Mouse (Mus musculus) intestine, embryonic 15.5 days (tissue): ENCODE data around the gene Tmem108. TPM values are rescaled to one million over a fixed set of nuclear protein-coding genes. Genes with fewer than 3 reads are reported as not detected.

Experiments used
- ATAC-seq: fragments of 200-750 bp; cut with Nextera tagmentation; 2 replicates; pipeline ENCODE4 v1.8.0; 2017; ENCODE audit warnings: moderate TSS enrichment, moderate library complexity
- H3K27ac ChIP-seq: fragments of 300-500 bp; sonication (generic); 2 replicates; pipeline ENCODE4 v1.5.1; 2015; ENCODE audit warnings: mild to moderate bottlenecking, inconsistent platforms
- H3K27me3 ChIP-seq: fragments of 300-500 bp; sonication (generic); replicated peaks from 2 replicates; pipeline ENCODE4 v1.6.1; 2015; ENCODE audit warnings: inconsistent platforms
- H3K36me3 ChIP-seq: fragments of 300-500 bp; sonication (generic); 2 replicates; pipeline ENCODE4 v1.6.1; 2015; ENCODE audit warnings: inconsistent platforms
- H3K4me1 ChIP-seq: fragments of 300-500 bp; sonication (generic); replicated peaks from 2 replicates; pipeline ENCODE4 v1.6.1; 2015; ENCODE audit warnings: inconsistent platforms
- H3K4me2 ChIP-seq: fragments of 300-500 bp; sonication (generic); replicated peaks from 2 replicates; pipeline ENCODE4 v1.6.1; 2015; ENCODE audit warnings: mild to moderate bottlenecking, inconsistent platforms
- H3K4me3 ChIP-seq: fragments of 300-500 bp; sonication (generic); replicated peaks from 2 replicates; pipeline ENCODE4 v1.5.1; 2015; ENCODE audit warnings: inconsistent platforms
- H3K9ac ChIP-seq: fragments of 300-500 bp; sonication (generic); 2 replicates; pipeline ENCODE4 v1.6.1; 2015; ENCODE audit warnings: inconsistent platforms
- H3K9me3 ChIP-seq: fragments of 300-500 bp; sonication (generic); 2 replicates; pipeline ENCODE4 v1.6.1; 2016; ENCODE audit warnings: inconsistent platforms
- WGBS: fragments of 180-500 bp; shearing (Covaris S2); methylation state at CpG from one replicate; pipeline ENCODE4 v1.1.7; 2015; 5-methylcytosine and 5-hydroxymethylcytosine counted together
- polyA plus RNA-seq: library from polyadenylated mRNA; unstranded; fragments of >200 nt; fragmentation: Nextera tagmentation; extraction: Ambion mirVana; gene quantifications from 2 replicates; pipeline ENCODE4 v1.2.1, GENCODE M21; 2015

Tmem108 gene
- polyA plus RNA-seq, 1 experiment from 2014 or later: 10.2 TPM

DNA sequence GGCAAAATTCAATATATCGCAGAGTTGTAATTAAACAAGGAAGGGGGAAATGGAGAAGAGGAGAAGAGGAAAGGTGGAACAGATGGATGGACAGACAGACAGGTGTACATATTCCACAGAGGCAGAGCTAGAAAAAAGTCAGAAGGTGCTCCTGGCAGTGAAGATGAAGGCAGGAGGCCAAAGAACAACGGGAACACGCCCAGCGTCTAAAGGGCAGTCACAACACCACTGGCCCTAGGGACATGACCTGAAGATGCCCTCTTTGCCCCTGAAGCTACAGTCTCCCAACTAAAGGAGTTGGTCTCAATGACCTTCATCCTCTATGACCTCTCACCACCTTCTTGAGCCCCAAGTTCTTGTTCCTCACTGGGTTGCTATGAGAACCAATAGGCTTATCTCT is 46.3 kb downstream of the Tmem108 start:
- Histone ChIP-seq H3K9me3 (no peaks in the 10 kb centered on the region), H3K27me3 (no peaks in the 10 kb centered on the region), H3K4me2 (no peak overlapping the region), H3K36me3 (no peaks in the 10 kb centered on the region), H3K9ac (no peak overlapping the region), H3K4me3 (no peak overlapping the region), H3K4me1 (no peaks in the 10 kb centered on the region), H3K27ac (no peak overlapping the region)
- WGBS: 96% methylated on average over 4 of the region's 4 CpGs
- no peak for ATAC-seq

- no peaks in the 10 kb centered on the region for H3K9me3 ChIP-seq
- H3K4me2 ChIP-seq: no peak overlapping the region
- H3K27me3 ChIP-seq: no peaks in the 10 kb centered on the region
- H3K4me3 ChIP-seq: no peak overlapping the region
- 68% methylated on average over 4 of the region's 4 CpGs for WGBS
- H3K9ac ChIP-seq: no peak overlapping the region
- ATAC-seq: no peak
- H3K27ac ChIP-seq: no peak overlapping the region
- no peaks in the 10 kb centered on the region for H3K36me3 ChIP-seq
- H3K4me1 ChIP-seq: no peaks in the 10 kb centered on the region
These were observed 48.4 kb downstream of the Tmem108 start for GRCm38 (mm10) chr9:103713230-103713629.

- Histone ChIP-seq H3K4me1 (no peaks in the 10 kb centered on the region), H3K9me3 (no peaks in the 10 kb centered on the region), H3K27me3 (no peaks in the 10 kb centered on the region), H3K27ac (no peak overlapping the region), H3K9ac (no peak overlapping the region), H3K4me3 (no peak overlapping the region), H3K36me3 (no peaks in the 10 kb centered on the region), H3K4me2 (no peak overlapping the region)
- WGBS: 68% methylated on average over 7 of the region's 7 CpGs
- ATAC-seq: no peak
These were observed 48.9 kb downstream of the Tmem108 start for GRCm38 (mm10) chr9:103712711-103713110.

GRCm38 (mm10) chr9:103709694-103710093 is 51.9 kb downstream of the Tmem108 start:
- H3K27me3 ChIP-seq: no peaks in the 10 kb centered on the region
- ATAC-seq: no peak
- H3K9ac ChIP-seq: no peak overlapping the region
- no peaks in the 10 kb centered on the region for H3K36me3 ChIP-seq
- H3K4me1 ChIP-seq: no peaks in the 10 kb centered on the region
- H3K4me2 ChIP-seq: no peak overlapping the region
- WGBS: 49% methylated on average over 3 of the region's 3 CpGs
- H3K27ac ChIP-seq: no peak overlapping the region
- no peaks in the 10 kb centered on the region for H3K9me3 ChIP-seq
- H3K4me3 ChIP-seq: no peak overlapping the region

DNA sequence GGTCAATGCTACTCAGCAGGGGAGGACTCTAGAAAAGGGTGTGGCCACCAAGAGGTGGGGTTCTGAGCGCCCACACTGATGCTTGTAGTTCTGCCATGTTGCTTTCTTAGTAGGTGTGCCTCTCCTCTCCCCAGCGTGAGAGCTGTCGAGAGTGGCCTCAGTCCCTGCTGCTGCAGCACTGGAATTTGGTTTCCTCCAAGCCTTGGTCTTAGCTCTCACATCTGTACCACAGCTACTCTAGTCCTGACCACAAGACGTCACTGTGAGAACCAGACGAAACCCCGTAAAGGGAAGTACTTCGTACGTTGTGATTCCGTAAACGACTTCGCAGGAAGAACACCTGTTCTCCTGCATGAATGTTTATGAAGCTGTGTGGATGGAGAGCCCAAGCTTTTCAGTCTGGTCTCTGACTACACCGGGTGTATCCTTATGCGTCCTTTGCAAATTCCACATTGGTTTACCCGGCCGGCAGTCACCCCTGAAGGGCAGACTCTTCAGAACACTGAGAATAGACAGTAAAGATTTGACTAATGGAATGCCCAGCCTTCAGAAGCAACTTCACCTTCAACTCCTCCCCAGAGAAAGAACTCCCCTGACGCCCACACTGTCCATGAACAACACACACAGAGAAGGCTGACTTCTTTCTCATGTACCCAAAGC is 53.0 kb downstream of the Tmem108 start:
- no peaks in the 10 kb centered on the region for H3K36me3 ChIP-seq
- WGBS: 58% methylated on average over 16 of the region's 16 CpGs
- no peaks in the 10 kb centered on the region for H3K4me1 ChIP-seq
- no peak overlapping the region for H3K4me3 ChIP-seq
- H3K9me3 ChIP-seq: no peaks in the 10 kb centered on the region
- no peak overlapping the region for H3K9ac ChIP-seq
- no peaks in the 10 kb centered on the region for H3K27me3 ChIP-seq
- no peak overlapping the region for H3K27ac ChIP-seq
- ATAC-seq: no peak
- H3K4me2 ChIP-seq: no peak overlapping the region

DNA sequence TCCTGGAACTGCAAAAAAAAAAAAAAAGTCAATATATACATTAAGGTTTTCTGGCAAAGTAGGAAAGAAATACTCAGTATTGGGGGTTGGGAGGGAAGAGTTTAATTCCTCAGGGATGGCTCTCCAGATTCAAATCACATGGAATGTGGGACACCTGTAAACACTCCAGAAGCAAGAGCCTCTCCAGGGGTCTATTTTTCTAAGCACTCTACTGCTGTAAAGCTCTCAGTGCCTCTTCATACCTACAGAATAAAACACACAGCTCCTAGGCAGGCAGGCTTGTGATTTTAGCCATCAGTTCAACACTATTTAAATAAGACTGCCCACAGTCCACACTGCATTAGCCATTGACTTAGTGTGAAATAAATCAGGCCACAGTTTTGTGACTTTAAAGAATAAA is 53.8 kb downstream of the Tmem108 start:
- Histone ChIP-seq H3K36me3 (no peaks in the 10 kb centered on the region), H3K9me3 (no peaks in the 10 kb centered on the region), H3K4me1 (no peaks in the 10 kb centered on the region), H3K4me2 (no peak overlapping the region), H3K27ac (no peak overlapping the region), H3K4me3 (no peak overlapping the region), H3K9ac (no peak overlapping the region), H3K27me3 (no peaks in the 10 kb centered on the region)
- ATAC-seq: no peak

DNA sequence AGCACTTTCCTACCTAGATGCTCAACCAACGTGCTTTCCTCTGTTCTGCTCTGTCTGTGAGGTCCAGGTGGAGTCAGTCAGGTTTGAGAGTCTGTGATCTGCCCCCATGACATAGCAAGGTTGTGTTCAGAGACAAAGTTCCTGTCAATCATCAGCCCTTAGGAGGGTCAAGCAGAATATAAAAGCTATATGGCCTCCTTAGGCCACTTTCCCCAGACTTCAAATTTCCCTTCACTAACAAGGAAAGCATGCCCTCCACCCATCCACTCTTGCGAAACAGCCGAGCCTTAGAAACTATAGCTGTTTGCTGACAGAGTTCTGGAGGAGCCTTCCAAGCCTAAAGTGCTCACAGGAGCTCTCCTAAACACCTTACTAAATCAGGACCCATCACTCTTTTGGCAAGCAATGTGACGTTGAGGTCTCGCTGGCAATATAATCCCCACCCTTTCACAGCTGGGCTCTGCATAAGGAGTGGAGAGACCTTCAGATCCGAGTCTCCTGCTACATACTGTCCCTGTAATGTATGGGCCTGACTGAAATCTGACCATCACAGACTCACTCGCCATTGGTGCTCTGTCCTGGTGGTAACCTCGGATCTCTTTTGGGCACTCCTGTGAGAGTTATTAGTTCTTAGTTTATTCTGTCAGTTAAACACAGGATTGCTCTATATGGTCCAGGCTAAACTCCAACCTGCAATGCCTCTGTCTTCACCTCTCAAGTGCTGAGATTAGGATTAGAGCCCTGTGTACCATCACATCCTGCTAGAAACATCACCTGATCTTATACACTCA is 54.4 kb downstream of the Tmem108 start:
- no peaks in the 10 kb centered on the region for H3K4me1 ChIP-seq
- no peak overlapping the region for H3K27ac ChIP-seq
- H3K36me3 ChIP-seq: no peaks in the 10 kb centered on the region
- ATAC-seq: no peak
- no peak overlapping the region for H3K9ac ChIP-seq
- no peak overlapping the region for H3K4me3 ChIP-seq
- no peaks in the 10 kb centered on the region for H3K27me3 ChIP-seq
- H3K9me3 ChIP-seq: no peaks in the 10 kb centered on the region
- 67% methylated on average over 8 of the region's 8 CpGs for WGBS
- no peak overlapping the region for H3K4me2 ChIP-seq

DNA sequence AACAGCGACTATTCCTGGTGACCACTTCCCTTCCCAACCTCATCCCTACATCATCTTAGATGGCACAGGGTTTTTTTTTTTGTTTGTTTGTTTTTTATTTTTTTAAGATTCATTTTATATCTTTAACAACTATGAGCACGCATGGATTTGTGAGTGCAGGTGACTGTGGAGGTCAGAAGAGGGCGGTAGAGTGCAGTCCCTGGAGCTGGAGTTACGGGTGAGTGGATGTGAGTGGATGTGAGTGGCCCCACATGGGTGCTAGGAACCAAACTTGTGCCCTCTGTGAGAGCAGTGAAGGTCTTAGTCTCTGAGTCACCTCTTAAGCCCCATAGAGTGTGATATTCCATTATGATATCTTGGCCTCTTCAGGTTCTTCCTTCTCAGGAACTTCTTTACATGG is 55.9 kb downstream of the Tmem108 start:
- WGBS: 93% methylated on average over 4 of the region's 4 CpGs
- ATAC-seq: no peak

GRCm38 (mm10) chr9:103703014-103703413 is 58.6 kb downstream of the Tmem108 start:
- Histone ChIP-seq H3K4me2 (no peak overlapping the region), H3K27ac (no peak overlapping the region), H3K27me3 (no peaks in the 10 kb centered on the region), H3K9me3 (no peaks in the 10 kb centered on the region), H3K4me3 (no peak overlapping the region), H3K36me3 (no peaks in the 10 kb centered on the region), H3K9ac (no peak overlapping the region), H3K4me1 (no peaks in the 10 kb centered on the region)
- WGBS: 88% methylated on average over 16 of the region's 16 CpGs
- ATAC-seq: no peak

More for the DNA sequence above, 55.9 kb downstream of the Tmem108 start:
- H3K9ac ChIP-seq: no peak overlapping the region
- H3K36me3 ChIP-seq: no peaks in the 10 kb centered on the region
- no peaks in the 10 kb centered on the region for H3K27me3 ChIP-seq
- H3K27ac ChIP-seq: no peak overlapping the region
- H3K4me1 ChIP-seq: no peaks in the 10 kb centered on the region
- no peaks in the 10 kb centered on the region for H3K9me3 ChIP-seq
- no peak overlapping the region for H3K4me3 ChIP-seq
- H3K4me2 ChIP-seq: no peak overlapping the region

- no peaks in the 10 kb centered on the region for H3K9me3 ChIP-seq
- 89% methylated on average over 5 of the region's 5 CpGs for WGBS
- ATAC-seq: no peak
- no peaks in the 10 kb centered on the region for H3K4me1 ChIP-seq
- H3K4me2 ChIP-seq: no peak overlapping the region
- H3K9ac ChIP-seq: no peak overlapping the region
- no peak overlapping the region for H3K27ac ChIP-seq
- no peaks in the 10 kb centered on the region for H3K36me3 ChIP-seq
- no peak overlapping the region for H3K4me3 ChIP-seq
- H3K27me3 ChIP-seq: no peaks in the 10 kb centered on the region
These were observed 59.2 kb downstream of the Tmem108 start for GRCm38 (mm10) chr9:103702452-103702851.

GRCm38 (mm10) chr9:103701448-103701847 is 60.2 kb downstream of the Tmem108 start:
- 78% methylated on average over 4 of the region's 4 CpGs for WGBS
- ATAC-seq: no peak
- H3K9ac ChIP-seq: no peak overlapping the region

GRCm38 (mm10) chr9:103700240-103700639 is 61.4 kb downstream of the Tmem108 start:
- H3K27me3 ChIP-seq: no peaks in the 10 kb centered on the region
- H3K27ac ChIP-seq: no peak overlapping the region
- H3K36me3 ChIP-seq: no peaks in the 10 kb centered on the region
- no peak for ATAC-seq
- H3K4me2 ChIP-seq: no peak overlapping the region
- H3K4me3 ChIP-seq: no peak overlapping the region
- 93% methylated on average over 1 of the region's 1 CpGs for WGBS
- H3K9me3 ChIP-seq: no peaks in the 10 kb centered on the region
- no peak overlapping the region for H3K9ac ChIP-seq
- H3K4me1 ChIP-seq: no peaks in the 10 kb centered on the region

More at GRCm38 (mm10) chr9:103701448-103701847, 60.2 kb downstream of the Tmem108 start:
- Histone ChIP-seq H3K27me3 (no peaks in the 10 kb centered on the region), H3K9me3 (no peaks in the 10 kb centered on the region), H3K4me3 (no peak overlapping the region), H3K27ac (no peak overlapping the region), H3K4me1 (no peaks in the 10 kb centered on the region), H3K36me3 (no peaks in the 10 kb centered on the region), H3K4me2 (no peak overlapping the region)

DNA sequence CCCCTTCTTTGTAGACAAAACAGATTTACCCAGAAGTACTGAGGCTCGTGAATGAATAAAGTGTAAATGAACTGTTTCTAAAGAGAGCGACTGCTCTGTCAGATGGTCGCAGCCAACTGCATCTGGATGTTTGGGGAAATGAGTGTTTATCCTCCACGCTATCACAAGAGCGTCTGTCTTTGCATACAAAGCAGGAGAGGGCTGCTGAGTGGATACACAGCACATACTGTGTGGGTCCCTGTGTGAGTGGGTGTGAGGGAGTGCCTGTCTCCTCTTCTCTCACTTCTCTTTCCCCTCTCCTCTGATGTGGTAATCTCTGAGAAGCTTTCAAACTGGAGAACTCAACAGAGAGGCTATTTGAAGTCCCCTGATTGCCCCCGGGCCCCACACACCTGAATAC is 64.7 kb downstream of the Tmem108 start:
- Histone ChIP-seq H3K9me3 (no peaks in the 10 kb centered on the region), H3K27ac (no peak overlapping the region), H3K4me1 (no peaks in the 10 kb centered on the region), H3K4me2 (no peak overlapping the region), H3K9ac (no peak overlapping the region), H3K4me3 (no peak overlapping the region), H3K27me3 (no peaks in the 10 kb centered on the region), H3K36me3 (no peaks in the 10 kb centered on the region)
- ATAC-seq: no peak
- 51% methylated on average over 6 of the region's 6 CpGs for WGBS
